Mouse (Mus musculus): Measurements from ENCODE around the gene Plin4.

The Plin4 gene

DNA sequence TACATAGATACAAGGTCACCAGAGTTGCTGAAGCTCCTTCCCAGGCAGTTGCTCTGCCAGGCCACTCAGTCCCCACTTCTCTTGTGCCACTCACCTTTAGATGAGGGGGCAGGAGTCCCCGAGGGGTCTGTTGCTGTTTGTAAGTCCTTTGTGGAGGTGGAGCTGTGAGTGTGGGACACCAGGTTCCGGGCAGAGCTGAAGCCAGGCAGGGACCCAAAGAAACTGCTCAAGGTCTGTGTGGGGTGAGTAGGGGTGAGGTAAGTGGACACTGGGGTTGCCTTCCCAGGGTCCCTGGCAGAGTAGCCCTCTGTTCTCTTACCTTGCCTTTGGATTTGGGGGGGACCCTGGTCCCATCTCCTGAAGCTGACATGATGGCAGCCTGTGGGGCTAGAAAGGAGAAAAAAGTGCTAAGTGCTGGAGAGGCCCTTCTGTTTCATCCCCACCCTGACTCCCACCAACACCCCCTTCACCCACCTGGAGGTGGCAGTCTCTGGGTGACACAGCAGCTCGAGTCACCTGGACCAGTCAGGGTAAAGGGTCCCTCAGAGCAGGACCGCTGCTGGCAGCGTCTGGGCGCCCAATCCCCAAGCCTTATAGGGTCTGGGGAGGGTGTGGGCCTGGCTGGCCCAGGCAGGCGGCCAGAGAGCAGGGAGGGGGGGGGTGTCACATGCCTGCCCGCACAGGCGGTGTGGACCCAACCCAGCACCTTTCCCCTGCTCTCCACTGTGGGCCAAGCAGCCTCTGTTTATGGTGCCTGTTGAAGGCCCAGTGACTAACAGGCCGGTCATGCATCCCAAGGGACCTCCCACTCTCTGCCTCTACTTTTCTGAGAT is at the start of gene Plin4:
Gene Plin4 (minus strand): TSS at position 585 of the 833 bp plus-strand sequence.
- DNase-seq (ENCODE audit: low read depth, low spot score), result peak; percentile 94

- peak; percentile 79 for DNase-seq (ENCODE audit: low read depth, low spot score)
Measured at GRCm38 (mm10) chr17:56153643-56154042, 44.0 kb upstream of the Plin4 start.

DNA sequence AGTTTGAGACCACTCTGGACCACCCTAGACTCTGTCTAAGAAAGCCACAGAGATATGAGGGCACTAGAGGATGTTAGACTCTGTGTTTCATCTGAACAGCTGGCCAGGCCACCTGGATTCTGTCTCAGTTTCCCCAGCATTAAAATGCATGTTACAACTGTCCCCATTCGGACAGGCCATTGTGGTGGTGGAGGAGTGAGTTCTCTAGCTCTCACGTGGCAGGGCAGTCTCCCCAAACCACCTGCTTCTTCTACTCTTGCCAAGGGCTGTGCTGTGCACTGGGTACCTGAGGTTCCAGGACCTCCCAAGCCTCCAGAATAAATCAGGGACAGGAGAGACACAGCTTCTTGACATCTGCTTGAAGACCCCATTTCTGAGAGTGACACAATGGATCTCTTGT is 40.3 kb upstream of the Plin4 start:
- no peak for DNase-seq (ENCODE audit: low read depth, low spot score)

DNA sequence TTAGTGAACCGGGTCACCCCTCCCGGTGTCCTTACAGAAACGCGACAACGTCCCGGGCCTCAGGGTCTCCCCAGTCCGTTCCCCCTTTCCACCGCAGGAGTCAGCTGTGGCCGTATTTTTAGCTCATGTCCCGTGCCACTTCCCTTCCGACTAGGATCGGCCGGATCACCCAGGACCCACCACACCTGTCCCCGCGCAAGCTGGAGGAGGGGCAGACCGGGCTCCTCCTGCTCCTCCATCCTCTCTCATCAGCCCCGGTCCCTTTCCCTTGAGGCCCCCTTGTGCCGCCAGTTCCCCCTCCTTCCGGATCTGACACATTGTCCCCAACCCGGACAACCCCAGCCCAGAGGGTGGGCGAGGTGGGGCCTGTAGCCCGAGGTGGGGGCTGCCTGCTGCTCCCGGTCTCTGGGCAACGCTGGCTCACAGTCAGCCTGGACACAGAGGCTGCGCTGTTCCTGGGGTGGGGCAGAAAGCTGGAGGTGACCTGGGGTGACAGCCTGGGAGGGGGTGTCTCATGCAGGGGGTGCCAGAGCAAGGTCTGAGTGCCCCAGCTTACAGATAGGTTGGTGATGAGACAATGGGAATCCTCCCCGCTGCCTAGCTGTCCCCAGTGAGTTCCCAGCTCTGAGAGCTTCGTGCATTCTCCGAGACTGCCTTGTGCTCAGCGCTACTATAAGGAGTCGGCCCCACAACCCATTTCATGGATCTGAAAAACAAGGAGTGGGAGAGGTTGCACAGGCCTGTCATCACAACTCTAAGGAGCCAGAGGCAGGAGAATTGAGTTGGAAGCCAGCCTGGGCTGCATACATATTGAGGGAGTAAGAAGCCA is 39.4 kb upstream of the Plin4 start:
- DNase-seq (ENCODE audit: low read depth, low spot score), result no peak

GRCm38 (mm10) chr17:56148280-56148679 is 38.7 kb upstream of the Plin4 start:
- DNase-seq (ENCODE audit: low read depth, low spot score), result no peak

DNA sequence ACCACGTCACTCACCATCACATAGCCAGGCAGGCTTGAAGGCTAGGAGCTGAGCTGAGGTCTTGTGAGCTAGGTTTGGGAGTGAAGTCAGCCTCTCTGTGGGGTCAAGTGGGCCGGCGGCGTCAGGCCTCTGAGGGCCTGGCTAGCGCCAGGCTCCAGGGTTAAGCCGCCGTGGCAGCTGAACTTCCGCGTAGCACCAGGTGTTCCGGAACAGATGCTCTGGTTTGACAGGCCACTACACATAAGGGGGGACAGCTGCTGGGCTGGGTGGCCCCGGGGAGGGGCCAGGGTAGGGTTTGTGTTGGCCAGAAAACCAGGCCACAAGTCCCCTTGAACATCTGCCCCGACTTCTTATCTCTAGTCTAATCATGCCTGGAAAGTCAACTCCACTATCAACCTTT is 37.8 kb upstream of the Plin4 start:
- no peak for DNase-seq (ENCODE audit: low read depth, low spot score)

GRCm38 (mm10) chr17:56146131-56146530 is 36.5 kb upstream of the Plin4 start:
- no peak for DNase-seq (ENCODE audit: low read depth, low spot score)

GRCm38 (mm10) chr17:56144546-56144945 is 34.9 kb upstream of the Plin4 start:
- DNase-seq (ENCODE audit: low read depth, low spot score), result no peak

GRCm38 (mm10) chr17:56141702-56142605 is 32.4 kb upstream of the Plin4 start:
- no peak for DNase-seq (ENCODE audit: low read depth, low spot score)

DNA sequence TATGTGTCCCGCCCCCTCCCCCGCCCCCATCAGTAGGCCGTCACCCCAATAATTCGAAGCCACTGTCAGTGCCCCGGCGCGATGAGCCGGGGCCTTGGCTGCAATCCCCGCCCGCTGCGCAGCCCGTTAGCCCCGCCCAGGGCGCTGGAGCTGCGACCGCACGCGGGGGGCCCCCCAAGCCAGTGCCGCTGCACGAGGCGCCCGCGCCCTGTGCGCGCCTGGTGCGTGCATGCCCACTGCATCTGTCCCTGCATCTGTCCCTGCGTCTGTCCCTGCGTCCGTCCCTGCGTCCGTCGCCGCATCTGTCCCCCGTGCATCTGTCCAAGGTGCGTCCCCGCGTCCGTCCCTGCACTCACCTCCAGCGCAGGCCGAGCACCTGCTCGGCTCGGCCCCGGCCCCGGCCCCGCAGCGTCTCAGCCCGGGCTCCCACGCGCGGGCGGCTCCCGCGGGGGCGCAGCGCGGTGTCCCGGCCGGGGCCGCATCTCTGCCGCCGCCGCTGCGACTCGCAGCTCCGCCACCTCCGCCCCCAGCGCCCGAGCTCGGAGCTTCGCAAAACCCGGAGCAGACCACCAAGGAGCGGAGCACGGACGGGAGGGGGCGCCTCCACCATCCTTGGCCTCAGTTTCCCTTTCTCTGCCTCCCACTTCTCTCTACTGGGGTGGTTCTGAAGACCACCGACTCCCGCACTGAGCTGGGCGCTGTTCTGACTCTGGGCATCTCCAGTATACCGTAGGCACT is 30.4 kb upstream of the Plin4 start, which contains the start of gene Sema6b:
Gene Sema6b (minus strand): TSS at position 486 of the 738 bp plus-strand sequence.
- no peak for DNase-seq (ENCODE audit: low read depth, low spot score)

DNA sequence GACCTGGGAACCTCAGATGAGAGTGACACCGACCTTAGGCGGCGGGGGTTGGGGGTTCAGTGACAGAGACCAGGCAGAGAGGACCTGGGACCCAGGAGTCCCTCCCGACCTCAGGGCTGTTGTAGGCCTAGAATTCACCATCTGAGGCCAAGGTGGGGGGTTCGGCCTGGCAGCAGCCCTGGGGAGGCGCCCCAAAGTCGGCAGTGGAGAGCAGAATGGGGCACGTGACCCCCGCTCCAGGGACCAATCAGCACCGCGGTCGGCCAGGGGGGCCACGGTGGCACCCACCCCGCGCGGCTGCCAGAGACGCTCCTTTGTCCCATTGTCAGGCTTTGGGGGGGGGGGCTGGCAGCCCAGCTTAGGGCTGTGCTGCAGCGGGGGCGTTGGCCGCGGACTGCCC is 29.8 kb upstream of the Plin4 start:
- DNase-seq (ENCODE audit: low read depth, low spot score), result no peak

DNA sequence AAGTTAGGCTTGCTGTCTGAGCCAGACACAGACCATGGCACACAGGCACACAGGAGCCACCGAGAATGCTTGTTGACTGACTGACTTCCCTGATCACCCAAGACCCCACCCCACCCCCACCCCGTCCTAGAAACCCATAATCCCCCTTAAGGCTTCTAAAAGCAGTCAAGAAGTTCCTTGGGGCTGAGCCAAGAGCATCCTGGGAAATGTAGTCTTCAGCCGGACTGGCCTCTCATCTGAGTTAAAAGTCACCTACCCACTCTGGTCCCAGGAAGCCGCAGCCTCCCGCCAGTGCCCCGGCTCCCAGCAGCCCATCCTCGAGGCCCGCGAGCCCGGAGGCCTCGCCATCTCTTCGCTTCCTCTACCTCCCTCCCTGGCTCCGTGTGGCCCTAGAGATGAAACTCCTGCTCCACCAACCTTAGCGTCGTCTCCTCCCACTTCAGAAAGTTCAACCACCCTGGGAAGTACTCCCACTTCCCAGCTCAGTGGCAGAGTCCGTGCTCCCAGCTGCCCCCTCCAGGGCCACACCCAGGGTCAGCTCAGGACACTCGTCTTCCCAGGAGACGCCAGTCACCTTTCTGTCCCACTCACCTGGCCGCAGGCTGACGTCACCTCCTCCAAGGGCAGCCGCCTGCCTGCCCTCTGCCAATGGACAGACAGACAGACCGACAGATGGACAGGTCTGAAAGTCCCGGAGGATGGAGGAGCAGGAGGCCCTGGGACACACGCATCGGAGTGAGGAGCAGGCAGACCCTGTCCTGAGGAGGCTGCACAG is 28.4 kb upstream of the Plin4 start:
- no peak for DNase-seq (ENCODE audit: low read depth, low spot score)

GRCm38 (mm10) chr17:56136558-56136957 is 27.0 kb upstream of the Plin4 start:
- DNase-seq (ENCODE audit: low read depth, low spot score), result no peak

- DNase-seq (ENCODE audit: low read depth, low spot score), result peak; percentile 58
Measured at GRCm38 (mm10) chr17:56134463-56134971, 24.9 kb upstream of the Plin4 start.

DNA sequence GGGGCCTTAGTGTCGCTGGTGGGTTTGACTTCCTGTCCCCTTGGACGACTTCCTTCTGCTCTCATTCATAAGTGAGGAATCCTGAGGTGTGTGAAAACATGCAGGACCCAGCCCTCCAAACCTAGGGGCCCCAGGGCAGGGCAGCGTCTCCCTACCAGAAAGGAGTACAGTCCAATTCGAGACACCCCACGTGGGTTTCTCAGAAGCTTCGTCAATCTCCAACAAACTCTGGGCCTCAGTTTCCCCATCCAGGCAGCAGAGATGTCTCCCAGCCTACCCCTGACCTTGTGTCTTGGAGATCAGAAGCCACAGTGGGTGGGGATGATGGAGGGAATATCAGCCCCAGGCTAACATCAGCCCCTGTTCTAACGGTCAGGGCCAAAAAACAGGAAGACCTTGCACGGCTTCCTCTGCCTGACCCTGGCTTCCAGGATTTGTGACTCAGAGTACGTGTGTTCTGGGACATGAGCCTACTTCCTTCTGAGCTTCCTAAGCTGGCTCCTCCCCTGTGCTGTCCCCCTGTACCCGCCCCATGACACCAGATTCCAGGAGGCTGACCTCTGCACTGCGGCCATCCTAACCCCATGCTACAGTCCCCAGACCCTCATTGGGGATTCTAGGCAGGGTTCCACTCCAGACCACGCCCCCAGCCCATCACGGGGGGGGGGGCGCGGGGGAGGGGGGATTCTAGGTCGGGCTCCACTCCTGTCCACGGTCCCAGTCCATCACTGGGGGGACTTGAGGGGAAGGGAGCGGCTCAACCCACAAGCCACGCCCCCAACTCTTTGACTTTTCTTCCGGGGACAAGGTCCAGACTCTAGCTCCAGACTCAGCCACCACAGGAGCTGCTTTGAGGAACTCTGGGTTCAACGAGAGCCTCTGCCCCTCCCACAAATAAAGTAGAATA is 24.1 kb upstream of the Plin4 start:
- DNase-seq (ENCODE audit: low read depth, low spot score), result peak; percentile 54

GRCm38 (mm10) chr17:56132661-56133060 is 23.1 kb upstream of the Plin4 start:
- peak; percentile 81 for DNase-seq (ENCODE audit: low read depth, low spot score)

GRCm38 (mm10) chr17:56131814-56132213 is 22.2 kb upstream of the Plin4 start:
- DNase-seq (ENCODE audit: low read depth, low spot score), result peak; percentile 83

- DNase-seq (ENCODE audit: low read depth, low spot score), result no peak
Measured at GRCm38 (mm10) chr17:56131136-56131535, 21.5 kb upstream of the Plin4 start.

DNA sequence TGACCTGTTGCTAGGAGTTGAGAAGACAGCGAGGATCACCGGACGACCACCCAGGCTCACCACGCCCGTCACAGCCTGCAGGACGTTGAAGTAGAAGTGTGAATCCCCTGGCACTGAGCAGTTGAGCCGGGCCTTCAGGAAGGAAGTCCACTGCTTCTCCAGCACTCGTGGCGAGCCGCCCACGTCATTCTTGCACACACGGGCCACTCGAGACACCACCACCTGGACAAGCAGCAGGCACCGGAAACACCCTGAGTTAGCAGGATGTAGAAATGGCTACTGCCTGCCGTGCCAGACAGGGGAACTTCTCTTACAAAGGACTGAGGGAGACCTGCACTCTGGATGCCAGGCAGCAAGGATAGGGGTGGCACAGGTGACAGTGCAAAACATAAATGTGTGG is 18.6 kb upstream of the Plin4 start:
- DNase-seq (ENCODE audit: low read depth, low spot score), result no peak

Measured in 3T3-L1 (cell line).